Mouse (Mus musculus) neural tube, embryonic 12.5 days (tissue): ENCODE results near the gene Trpm7. TPM values are rescaled to one million over a fixed set of nuclear protein-coding genes. Genes with fewer than 3 reads are reported as not detected.

Experiments used
- ATAC-seq: fragments of 200-750 bp; cut with Nextera tagmentation; 2 replicates; pipeline ENCODE4 v1.8.0; 2017; ENCODE audit warnings: low read depth, mild to moderate bottlenecking, moderate TSS enrichment, moderate library complexity; ENCODE audit not compliant: low FRiP score
- H3K27ac ChIP-seq: fragments of 300-500 bp; sonication (generic); 2 replicates; pipeline ENCODE4 v1.5.1; 2016
- H3K27me3 ChIP-seq: fragments of 300-500 bp; sonication (generic); replicated peaks from 2 replicates; pipeline ENCODE4 v1.6.1; 2016; ENCODE audit warnings: mild to moderate bottlenecking
- H3K36me3 ChIP-seq: fragments of 300-500 bp; sonication (generic); 2 replicates; pipeline ENCODE4 v1.6.1; 2016; ENCODE audit warnings: mild to moderate bottlenecking
- H3K4me1 ChIP-seq: fragments of 300-500 bp; sonication (generic); 2 replicates; pipeline ENCODE4 v1.6.1; 2016
- H3K4me2 ChIP-seq: fragments of 300-500 bp; sonication (generic); replicated peaks from 2 replicates; pipeline ENCODE4 v1.6.1; 2016; ENCODE audit warnings: mild to moderate bottlenecking
- H3K4me3 ChIP-seq: fragments of 300-500 bp; sonication (generic); 2 replicates; pipeline ENCODE4 v1.5.1; 2016
- H3K9ac ChIP-seq: fragments of 300-500 bp; sonication (generic); 2 replicates; pipeline ENCODE4 v1.6.1; 2016; ENCODE audit warnings: mild to moderate bottlenecking
- H3K9me3 ChIP-seq: fragments of 300-500 bp; sonication (generic); 2 replicates; pipeline ENCODE4 v1.6.1; 2016; ENCODE audit warnings: mild to moderate bottlenecking
- WGBS: fragments of 180-500 bp; shearing (Covaris S2); methylation state at CpG from one replicate; pipeline ENCODE4 v1.1.7; 2016; 5-methylcytosine and 5-hydroxymethylcytosine counted together
- microRNA-seq: library from miRNA; unstranded; fragments of <30 nt; microRNA quantifications from one replicate; pipeline ENCODE4, GENCODE M21; 2017
- polyA plus RNA-seq: library from polyadenylated mRNA; unstranded; fragments of >200 nt; fragmentation: Nextera tagmentation; extraction: Ambion mirVana; gene quantifications from 2 replicates; pipeline ENCODE4 v1.2.1, GENCODE M21; 2016

Gene Trpm7
- polyA plus RNA-seq, 1 experiment from 2014 or later, result 34.0 TPM

GRCm38 (mm10) chr2:126769431-126770181 is 106.4 kb downstream of the Trpm7 start:
- peaks cover 9% of the 10 kb centered on the region; the same call in 1 of the 2 replicates for H3K4me1 ChIP-seq
- no peaks in the 10 kb centered on the region for H3K9me3 ChIP-seq
- no peak for ATAC-seq
- no peak overlapping the region for H3K4me3 ChIP-seq
- whole genome bisulfite sequencing, result 79% methylated on average over 19 of the region's 19 CpGs
- no peaks in the 10 kb centered on the region; the same call in 1 of the 2 replicates for H3K36me3 ChIP-seq
- no peaks in the 10 kb centered on the region for H3K27me3 ChIP-seq
- no peak overlapping the region for H3K27ac ChIP-seq
- no peak overlapping the region for H3K9ac ChIP-seq
- H3K4me2 ChIP-seq, result no peak overlapping the region

GRCm38 (mm10) chr2:126768194-126768593 is 107.8 kb downstream of the Trpm7 start:
- Histone ChIP-seq H3K9ac (no peak overlapping the region), H3K4me1 (peaks cover 9% of the 10 kb centered on the region; the same call in 1 of the 2 replicates), H3K4me2 (no peak overlapping the region), H3K27ac (no peak overlapping the region), H3K27me3 (no peaks in the 10 kb centered on the region), H3K4me3 (no peak overlapping the region), H3K36me3 (peaks cover 8% of the 10 kb centered on the region; the same call in 1 of the 2 replicates), H3K9me3 (no peaks in the 10 kb centered on the region)
- ATAC-seq, result no peak
- WGBS, result 76% methylated on average over 4 of the region's 4 CpGs

GRCm38 (mm10) chr2:126767599-126767998 is 108.4 kb downstream of the Trpm7 start:
- H3K27me3 ChIP-seq, result no peaks in the 10 kb centered on the region
- H3K4me1 ChIP-seq, result peaks cover 9% of the 10 kb centered on the region; the same call in 1 of the 2 replicates
- no peak overlapping the region for H3K9ac ChIP-seq
- no peaks in the 10 kb centered on the region for H3K9me3 ChIP-seq
- H3K36me3 ChIP-seq, result peaks cover 13% of the 10 kb centered on the region
- WGBS, result 95% methylated on average over 3 of the region's 3 CpGs
- H3K4me3 ChIP-seq, result no peak overlapping the region
- ATAC-seq, result no peak
- H3K4me2 ChIP-seq, result no peak overlapping the region
- H3K27ac ChIP-seq, result no peak overlapping the region

- no peaks in the 10 kb centered on the region for H3K27me3 ChIP-seq
- H3K27ac ChIP-seq, result no peak overlapping the region
- H3K4me2 ChIP-seq, result no peak overlapping the region
- no peak overlapping the region for H3K9ac ChIP-seq
- peaks cover 29% of the 10 kb centered on the region for H3K36me3 ChIP-seq
- no peaks in the 10 kb centered on the region for H3K9me3 ChIP-seq
- WGBS, result 39% methylated on average over 11 of the region's 11 CpGs
- peaks cover 9% of the 10 kb centered on the region; the same call in 1 of the 2 replicates for H3K4me1 ChIP-seq
- H3K4me3 ChIP-seq, result no peak overlapping the region
- ATAC-seq, result peak; percentile 79
These were observed 110.0 kb downstream of the Trpm7 start for GRCm38 (mm10) chr2:126765867-126766582.

- WGBS, result 96% methylated on average over 7 of the region's 7 CpGs
- no peak overlapping the region for H3K4me3 ChIP-seq
- ATAC-seq, result no peak
- no peaks in the 10 kb centered on the region for H3K9me3 ChIP-seq
- H3K9ac ChIP-seq, result no peak overlapping the region
- H3K4me2 ChIP-seq, result no peak overlapping the region
- no peaks in the 10 kb centered on the region for H3K27me3 ChIP-seq
- peaks cover 87% of the 10 kb centered on the region for H3K36me3 ChIP-seq
- H3K4me1 ChIP-seq, result no peaks in the 10 kb centered on the region
- no peak overlapping the region for H3K27ac ChIP-seq
These were observed 116.7 kb downstream of the Trpm7 start for GRCm38 (mm10) chr2:126759351-126759750.

GRCm38 (mm10) chr2:126755664-126756063 is 120.4 kb downstream of the Trpm7 start:
- H3K27ac ChIP-seq, result no peak overlapping the region
- ATAC-seq, result no peak
- peaks cover 85% of the 10 kb centered on the region for H3K36me3 ChIP-seq
- no peaks in the 10 kb centered on the region for H3K27me3 ChIP-seq
- no peaks in the 10 kb centered on the region for H3K4me1 ChIP-seq
- H3K4me3 ChIP-seq, result no peak overlapping the region
- H3K9me3 ChIP-seq, result no peaks in the 10 kb centered on the region
- no peak overlapping the region for H3K9ac ChIP-seq
- H3K4me2 ChIP-seq, result no peak overlapping the region
- WGBS, result 96% methylated on average over 6 of the region's 6 CpGs

- no peaks in the 10 kb centered on the region for H3K9me3 ChIP-seq
- no peak overlapping the region for H3K9ac ChIP-seq
- no peak for ATAC-seq
- no peak overlapping the region for H3K27ac ChIP-seq
- no peak overlapping the region for H3K4me3 ChIP-seq
- H3K4me2 ChIP-seq, result no peak overlapping the region
- peaks cover 64% of the 10 kb centered on the region for H3K36me3 ChIP-seq
- 92% methylated on average over 5 of the region's 5 CpGs for WGBS
- no peaks in the 10 kb centered on the region for H3K4me1 ChIP-seq
- H3K27me3 ChIP-seq, result no peaks in the 10 kb centered on the region
These were observed 132.6 kb downstream of the Trpm7 start for GRCm38 (mm10) chr2:126743389-126743788.

Small RNA genes within 50 kb of the gene (microRNA-seq; reads per million reads assigned to microRNA genes)
- gene Mir3473g, result not detected

Other genes starting within 250 kb of the Trpm7 start
- 64.6 and 66.3 TPM in 2 replicates for gene Gabpb1, start 199.9 kb downstream of the Trpm7 start, polyA plus RNA-seq
- gene Usp8, start 168.9 kb downstream of the Trpm7 start, polyA plus RNA-seq, result 36.5 and 38.6 TPM in 2 replicates
- gene Usp50, start 92.8 kb downstream of the Trpm7 start, polyA plus RNA-seq, result 2.9 and 3.7 TPM in 2 replicates
- gene Sppl2a, start 57.0 kb upstream of the Trpm7 start, polyA plus RNA-seq, result 34.6 and 36.7 TPM in 2 replicates
- 13.2 TPM in 2 replicates for gene Ap4e1, start 132.5 kb upstream of the Trpm7 start, polyA plus RNA-seq
- gene Blvra, start 194.4 kb upstream of the Trpm7 start, polyA plus RNA-seq, result 24.0 and 25.3 TPM in 2 replicates